Mouse (Mus musculus) heart, postnatal 0 days (tissue): Measurements from ENCODE around the gene Fgf10.

ENCODE experiments used
- CTCF ChIP-seq: IDR thresholded peaks from 2 replicates; pipeline ENCODE4 v1.5.1; 2016; ENCODE audit warnings: antibody characterized with exemption, control low read depth, low read depth
- EP300 ChIP-seq: IDR thresholded peaks from 2 replicates; pipeline ENCODE4 v1.6.1; 2016; ENCODE audit warnings: antibody characterized with exemption, low read depth

DNA sequence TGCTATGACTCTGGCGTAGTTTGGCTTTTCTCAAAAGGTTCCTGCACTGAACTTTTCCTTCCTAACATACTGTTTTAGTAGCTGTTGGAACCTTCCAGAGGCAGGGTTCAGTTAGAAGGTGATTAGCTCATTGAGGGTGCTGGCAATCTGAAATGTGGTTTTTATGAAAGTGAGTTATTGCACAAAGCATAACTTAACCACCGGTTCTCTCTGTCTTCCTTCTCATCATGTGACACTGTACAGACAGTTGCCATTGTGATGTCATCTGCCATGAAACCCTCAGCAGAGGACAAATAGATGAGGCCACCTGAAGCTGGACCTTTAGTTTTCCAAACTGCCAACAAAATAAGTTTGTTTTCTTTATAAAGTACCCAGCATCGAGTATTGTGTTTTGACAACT, 7.9 kb upstream of the Fgf10 start:
- TF ChIP-seq CTCF (no peak), EP300 (no peak)
